Mouse (Mus musculus) liver, embryonic 14.5 days (tissue): ENCODE results near the gene Myoz1.

Source experiments
- CTCF ChIP-seq: IDR thresholded peaks from 2 replicates; pipeline ENCODE4 v1.5.1; 2016; ENCODE audit warnings: antibody characterized with exemption, low read depth, control low read depth
- EP300 ChIP-seq: IDR thresholded peaks from 2 replicates; pipeline ENCODE4 v1.6.1; 2016; ENCODE audit warnings: antibody characterized with exemption, low read depth

GRCm38 (mm10) chr14:20639918-20640619 lies 16.3 kb downstream of the Myoz1 start:
- TF ChIP-seq CTCF (no peak), EP300 (no peak)
